Mouse (Mus musculus): ENCODE data around the gene 4933424G06Rik. TPM values are rescaled to one million over a fixed set of nuclear protein-coding genes. Genes with fewer than 3 reads are reported as not detected.

The 4933424G06Rik gene
- polyA plus RNA-seq, 1 experiment from 2014 or later, result 0.11 TPM

GRCm38 (mm10) chr1:36804833-36805232, 94.9 kb downstream of the 4933424G06Rik start:
- Histone ChIP-seq H3K27ac (ENCODE audit: low read length) (no peak overlapping the region), H3K4me1 (ENCODE audit: insufficient read depth, low read depth, low read length) (no peaks in the 10 kb centered on the region), H3K4me2 (replicated peaks; ENCODE audit: low read depth, low read length) (no peak overlapping the region), H3K9ac (replicated peaks; ENCODE audit: low read depth) (no peak overlapping the region), H3K4me3 (ENCODE audit: low read depth, low read length) (no peak overlapping the region), H3K27me3 (replicated peaks; ENCODE audit: insufficient read depth, low read length) (no peaks in the 10 kb centered on the region), H3K36me3 (ENCODE audit: insufficient read depth, low read length) (peaks cover 42% of the 10 kb centered on the region), H3K9me3 (ENCODE audit: low read length) (no peaks in the 10 kb centered on the region)
- ATAC-seq, result no peak
- no peak for DNase-seq (ENCODE audit: low spot score)
- 91% methylated on average over 4 of the region's 4 CpGs for WGBS
- TF ChIP-seq EP300 (IDR thresholded peaks at IDR 0.05) (no peak), CTCF (IDR thresholded peaks at IDR 0.05) (no peak)

GRCm38 (mm10) chr1:36806181-36806905, 96.4 kb downstream of the 4933424G06Rik start:
- no peaks in the 10 kb centered on the region for H3K27me3 ChIP-seq (replicated peaks; ENCODE audit: insufficient read depth, low read length)
- WGBS, result 90% methylated on average over 7 of the region's 7 CpGs
- no peak overlapping the region for H3K27ac ChIP-seq (ENCODE audit: low read length)
- no peak for TF ChIP-seq CTCF (IDR thresholded peaks at IDR 0.05)
- no peak for TF ChIP-seq EP300 (IDR thresholded peaks at IDR 0.05)
- H3K9ac ChIP-seq (replicated peaks; ENCODE audit: low read depth), result no peak overlapping the region
- H3K4me1 ChIP-seq (ENCODE audit: insufficient read depth, low read depth, low read length), result no peaks in the 10 kb centered on the region
- DNase-seq (ENCODE audit: low spot score), result no peak
- no peak overlapping the region for H3K4me3 ChIP-seq (ENCODE audit: low read depth, low read length)
- H3K9me3 ChIP-seq (ENCODE audit: low read length), result no peaks in the 10 kb centered on the region
- H3K36me3 ChIP-seq (ENCODE audit: insufficient read depth, low read length), result peaks cover 41% of the 10 kb centered on the region
- H3K4me2 ChIP-seq (replicated peaks; ENCODE audit: low read depth, low read length), result no peak overlapping the region
- no peak for ATAC-seq

- H3K4me3 ChIP-seq (ENCODE audit: low read depth, low read length), result no peak overlapping the region
- peaks cover 44% of the 10 kb centered on the region for H3K36me3 ChIP-seq (ENCODE audit: insufficient read depth, low read length)
- DNase-seq (ENCODE audit: low spot score) (no peak), ATAC-seq (no peak)
- TF ChIP-seq CTCF (IDR thresholded peaks at IDR 0.05), result no peak
- TF ChIP-seq EP300 (IDR thresholded peaks at IDR 0.05), result no peak
- H3K9ac ChIP-seq (replicated peaks; ENCODE audit: low read depth), result no peak overlapping the region
- WGBS, result 68% methylated on average over 1 of the region's 1 CpGs
- H3K9me3 ChIP-seq (ENCODE audit: low read length), result no peaks in the 10 kb centered on the region
- no peaks in the 10 kb centered on the region for H3K4me1 ChIP-seq (ENCODE audit: insufficient read depth, low read depth, low read length)
- H3K27me3 ChIP-seq (replicated peaks; ENCODE audit: insufficient read depth, low read length), result no peaks in the 10 kb centered on the region
- H3K4me2 ChIP-seq (replicated peaks; ENCODE audit: low read depth, low read length), result no peak overlapping the region
- H3K27ac ChIP-seq (ENCODE audit: low read length), result no peak overlapping the region
Observed at GRCm38 (mm10) chr1:36807086-36807485, 97.1 kb downstream of the 4933424G06Rik start.

Small RNA genes within 50 kb of the gene (microRNA-seq; reads per million reads assigned to microRNA genes)
- not detected for gene Gm24133

Other genes with a start within 250 kb of the 4933424G06Rik start
- gene Cnnm4, start 238.5 kb upstream of the 4933424G06Rik start, polyA plus RNA-seq (2015; fragmentation: Nextera tagmentation; extraction: Ambion mirVana), result 8.7 and 9.3 TPM in 2 replicates
- gene Cnnm3, start 198.3 kb upstream of the 4933424G06Rik start, polyA plus RNA-seq (2015; fragmentation: Nextera tagmentation; extraction: Ambion mirVana), result 3.3 TPM in 2 replicates
- gene Ankrd23, start 173.3 kb upstream of the 4933424G06Rik start, polyA plus RNA-seq (2015; fragmentation: Nextera tagmentation; extraction: Ambion mirVana), result 6.2 and 10.5 TPM in 2 replicates
- gene Gm42417, start 170.7 kb upstream of the 4933424G06Rik start, polyA plus RNA-seq (2015; fragmentation: Nextera tagmentation; extraction: Ambion mirVana), result 0.62 TPM in 1 of 2 replicates, not detected in the other
- gene Ankrd39, start 162.7 kb upstream of the 4933424G06Rik start, polyA plus RNA-seq (2015; fragmentation: Nextera tagmentation; extraction: Ambion mirVana), result 19.4 and 23.1 TPM in 2 replicates
- gene Sema4c, start 151.8 kb upstream of the 4933424G06Rik start, polyA plus RNA-seq (2015; fragmentation: Nextera tagmentation; extraction: Ambion mirVana), result 11.7 and 15.0 TPM in 2 replicates
- 4.7 and 5.1 TPM in 2 replicates for gene Fam178b, start 27.0 kb upstream of the 4933424G06Rik start, polyA plus RNA-seq (2015; fragmentation: Nextera tagmentation; extraction: Ambion mirVana)
- gene Cox5b, start 18.7 kb upstream of the 4933424G06Rik start, polyA plus RNA-seq (2015; fragmentation: Nextera tagmentation; extraction: Ambion mirVana), result 408 and 474 TPM in 2 replicates
- 68.2 and 75.8 TPM in 2 replicates for gene Actr1b, start 4.3 kb downstream of the 4933424G06Rik start, polyA plus RNA-seq (2015; fragmentation: Nextera tagmentation; extraction: Ambion mirVana)
- gene Zap70, start 51.6 kb downstream of the 4933424G06Rik start, polyA plus RNA-seq (2015; fragmentation: Nextera tagmentation; extraction: Ambion mirVana), result 4.3 and 5.2 TPM in 2 replicates
- gene Tmem131, start 233.5 kb downstream of the 4933424G06Rik start, polyA plus RNA-seq (2015; fragmentation: Nextera tagmentation; extraction: Ambion mirVana), result 5.9 and 6.0 TPM in 2 replicates

All from lung, postnatal 0 days (tissue).